Mouse (Mus musculus): Measurements from ENCODE around the gene Cse1l. TPM values are rescaled to one million over a fixed set of nuclear protein-coding genes. Genes with fewer than 3 reads are reported as not detected.

The Cse1l gene
- polyA plus RNA-seq, 1 experiment = 48.1 TPM

DNA sequence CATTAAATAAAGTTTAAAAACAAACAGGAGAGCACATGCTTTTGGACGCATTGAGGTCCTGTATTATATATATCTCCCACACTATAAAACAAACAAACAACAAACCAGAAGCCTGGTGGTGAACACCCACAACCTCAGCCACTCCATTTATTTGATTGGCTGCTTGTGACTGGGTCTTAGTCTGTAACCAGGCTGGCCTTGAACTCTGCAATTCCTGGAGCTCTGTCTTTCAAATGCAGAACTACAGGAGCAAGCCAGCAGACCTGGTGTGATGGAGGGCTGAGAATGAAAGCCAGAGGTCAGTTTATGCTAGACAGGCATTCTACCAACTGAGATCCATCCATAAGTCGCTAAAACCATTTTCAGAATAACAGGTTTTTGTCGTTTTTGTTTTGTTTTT lies 6.1 kb upstream of the Cse1l start:
- DNase-seq (ENCODE audit: extremely low spot score in 1 of 2, low spot score in 1 of 2) = no peak

DNA sequence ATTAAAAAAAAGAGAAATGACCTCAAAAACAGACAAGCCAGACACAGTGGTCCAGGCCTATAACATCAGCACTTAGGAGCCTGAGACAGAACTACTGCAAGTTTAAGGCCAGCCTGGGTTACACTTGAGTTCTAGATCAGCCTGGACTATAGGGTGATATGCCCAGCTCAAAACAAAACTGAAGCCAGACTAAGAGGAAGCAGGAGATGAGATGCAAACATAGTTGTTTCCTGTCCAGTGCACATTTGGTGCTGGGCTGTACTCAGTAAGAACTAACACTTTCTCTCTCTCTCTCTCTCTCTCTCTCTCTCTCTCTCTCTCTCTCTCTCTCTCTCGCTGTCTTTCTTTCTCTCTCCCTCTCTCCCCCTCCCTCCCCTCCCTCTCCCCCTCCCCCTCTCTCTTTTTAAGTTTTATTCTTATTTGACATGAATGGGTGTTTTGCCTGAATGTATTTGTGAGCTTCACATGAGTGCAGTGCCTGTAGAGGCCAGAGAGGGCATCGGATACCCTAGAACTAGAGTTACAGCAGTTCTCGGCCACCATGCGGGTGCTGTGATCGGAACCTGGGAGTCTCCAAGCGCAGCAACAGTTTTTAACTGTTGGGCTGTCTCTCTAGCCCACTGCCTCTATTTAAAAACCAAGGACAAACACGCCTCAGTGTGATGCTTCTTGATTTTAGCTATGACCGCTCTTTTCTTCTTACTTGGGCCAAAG lies 4.9 kb upstream of the Cse1l start:
- no peak for DNase-seq (ENCODE audit: extremely low spot score in 1 of 2, low spot score in 1 of 2)

DNA sequence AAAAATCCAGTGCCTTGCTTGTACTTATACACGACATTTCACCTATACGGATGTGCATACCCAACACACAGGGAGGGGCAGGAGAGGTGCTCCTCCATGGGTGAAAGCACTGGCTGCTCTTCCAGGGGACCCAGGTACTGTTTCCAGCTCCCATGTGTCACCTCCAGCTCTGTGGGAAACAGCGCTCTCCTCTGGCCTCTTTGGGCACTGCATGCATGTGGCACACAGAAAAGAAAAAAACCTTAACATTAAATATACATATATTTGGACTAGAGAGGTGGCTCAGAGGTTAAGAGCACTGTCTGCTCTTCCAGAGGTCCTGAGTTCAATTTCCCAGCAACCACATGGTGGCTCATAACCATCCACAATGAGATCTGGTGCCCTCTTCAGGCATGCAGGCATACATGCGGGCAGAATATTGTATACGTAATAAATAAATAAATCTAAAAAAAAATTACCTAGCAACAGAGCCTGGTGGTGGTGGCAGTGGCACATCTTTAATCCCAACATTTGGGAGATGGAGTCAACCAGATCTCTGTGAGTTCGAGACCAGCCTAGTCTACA lies 2.0 kb upstream of the Cse1l start:
- DNase-seq (ENCODE audit: extremely low spot score in 1 of 2, low spot score in 1 of 2) = no peak

DNA sequence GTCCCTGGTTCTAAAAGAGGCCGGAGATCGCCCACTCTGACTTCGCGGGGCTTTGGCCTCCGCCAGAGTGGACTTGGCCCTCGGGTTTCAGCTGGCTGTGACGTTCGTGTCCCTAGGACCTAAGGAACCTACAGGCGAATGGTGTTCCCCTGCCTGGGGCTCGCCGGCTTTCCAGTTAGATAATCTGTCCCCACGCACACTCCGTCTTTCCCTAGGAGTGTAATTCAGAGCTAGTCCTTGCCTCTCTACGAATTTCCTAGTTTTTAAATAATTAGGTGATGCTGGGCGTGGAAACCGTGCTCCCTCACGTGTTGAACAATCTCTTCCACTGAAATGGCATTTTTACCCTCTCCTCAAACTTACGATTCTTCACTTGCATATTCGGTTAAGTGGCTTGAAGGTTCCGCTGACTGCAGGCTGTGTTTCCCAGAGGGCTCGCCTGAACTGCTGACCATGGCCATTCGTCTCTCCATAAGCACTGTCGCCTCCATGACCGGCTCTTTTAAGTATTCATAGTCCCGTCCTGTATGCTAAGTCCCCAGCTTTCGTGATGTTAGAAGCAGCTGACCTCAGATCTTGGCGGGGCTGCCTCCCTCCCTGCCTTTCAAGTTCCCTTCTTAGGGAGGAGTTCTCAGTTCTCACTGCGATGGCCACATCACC lies 813 bp downstream of the Cse1l start:
- DNase-seq (ENCODE audit: extremely low spot score in 1 of 2, low spot score in 1 of 2) = no peak

GRCm38 (mm10) chr2:166909729-166910128 lies 3.9 kb downstream of the Cse1l start:
- no peak for DNase-seq (ENCODE audit: extremely low spot score in 1 of 2, low spot score in 1 of 2)

DNA sequence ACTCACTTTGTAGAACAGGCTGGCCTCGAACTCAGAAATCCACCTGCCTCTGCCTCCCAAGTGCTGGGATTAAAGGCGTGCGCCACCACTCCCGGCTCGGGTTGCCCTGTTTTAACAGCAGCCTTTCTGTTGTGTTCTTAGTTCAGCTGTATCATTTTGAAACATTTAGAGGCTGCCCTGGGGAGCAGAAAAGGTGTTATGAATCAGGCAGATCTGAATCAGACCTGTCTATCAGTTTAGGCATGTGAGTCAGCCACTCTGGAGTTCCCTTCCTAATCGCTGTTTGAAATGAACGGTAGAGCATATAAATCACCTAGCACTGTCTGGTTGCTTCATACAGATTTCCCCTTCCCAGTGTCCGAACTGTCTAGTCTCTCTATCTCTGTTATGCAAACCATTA lies 4.7 kb downstream of the Cse1l start:
- no peak for DNase-seq (ENCODE audit: extremely low spot score in 1 of 2, low spot score in 1 of 2)

DNA sequence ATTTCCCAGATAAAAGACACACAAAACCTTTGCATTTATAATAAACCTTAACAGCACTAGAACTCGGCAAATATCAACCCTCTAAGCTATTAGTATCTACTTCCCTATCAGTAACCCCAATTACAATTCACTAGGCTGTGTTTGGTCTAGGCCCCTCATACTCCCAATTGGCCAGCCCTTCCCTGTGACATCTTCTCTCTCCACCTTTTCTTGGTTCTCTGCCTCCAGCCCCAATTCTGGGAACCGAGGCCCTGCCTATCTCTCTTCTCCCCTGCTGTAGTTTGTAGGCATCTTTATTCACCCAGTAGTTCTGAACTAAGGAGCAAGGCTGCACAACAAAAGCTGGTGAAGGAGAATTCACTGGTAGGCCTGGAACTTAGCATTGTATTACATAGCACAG lies 18.1 kb downstream of the Cse1l start:
- DNase-seq (ENCODE audit: extremely low spot score in 1 of 2, low spot score in 1 of 2) = no peak

DNA sequence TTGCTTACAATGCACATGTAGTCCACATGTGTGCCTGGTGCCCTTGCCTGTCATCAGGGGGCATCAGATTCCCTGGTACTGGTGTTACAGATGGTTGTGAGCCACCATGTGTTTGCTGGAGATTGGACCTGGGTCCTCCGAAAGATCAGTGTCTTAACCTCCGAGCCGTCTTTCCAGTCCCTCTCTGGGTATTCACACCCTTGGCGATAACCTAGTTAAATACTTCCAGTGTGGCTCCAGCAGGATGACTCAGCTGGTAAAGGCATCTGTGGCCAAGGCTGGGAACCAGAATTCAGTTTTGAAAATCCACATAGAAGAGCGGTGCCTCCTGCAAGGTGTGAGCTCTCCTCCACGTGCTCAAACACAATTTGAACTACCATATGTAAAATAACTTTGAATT lies 28.1 kb downstream of the Cse1l start:
- peak in 1 of 2 experiments; percentile 27 for DNase-seq (ENCODE audit: extremely low spot score in 1 of 2, low spot score in 1 of 2)

DNA sequence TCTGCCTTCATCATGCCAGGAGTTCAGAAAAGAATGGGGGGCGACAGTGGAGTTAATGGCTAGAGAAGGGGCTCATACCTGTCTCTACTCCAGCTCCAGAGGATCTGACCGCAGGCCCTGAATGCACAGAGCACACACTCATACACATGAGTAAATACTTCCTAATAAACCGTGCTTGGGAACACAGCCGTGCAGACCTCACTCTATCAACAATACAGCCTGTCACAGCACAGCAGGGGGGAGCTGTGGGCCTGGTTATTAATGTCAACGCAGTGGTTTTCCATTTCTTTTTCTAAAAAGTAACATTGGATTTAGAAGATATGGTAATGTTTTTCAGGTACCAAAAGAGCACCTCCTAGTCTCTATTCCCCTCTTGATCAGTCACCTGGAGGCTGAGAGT lies 28.6 kb downstream of the Cse1l start:
- DNase-seq (ENCODE audit: extremely low spot score in 1 of 2, low spot score in 1 of 2) = no peak

DNA sequence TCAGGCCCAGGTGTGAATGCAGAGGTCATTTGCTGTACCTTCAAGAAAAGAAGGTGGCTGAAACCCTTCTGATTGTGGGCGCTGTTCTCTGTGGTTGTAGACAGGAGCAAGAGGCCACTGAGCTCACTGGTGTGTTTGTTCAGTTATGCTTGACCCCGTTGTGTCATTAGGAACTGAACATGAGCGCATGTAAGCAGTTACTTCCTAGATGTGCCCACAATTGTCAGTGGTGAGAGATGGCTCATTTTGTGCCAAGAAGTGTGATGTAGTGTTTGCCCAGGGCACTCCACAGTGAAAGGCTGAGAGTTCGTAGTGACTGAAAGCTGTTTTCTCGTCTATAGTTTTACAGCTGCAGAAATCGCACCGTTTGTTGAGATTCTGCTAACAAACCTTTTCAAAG lies 29.7 kb downstream of the Cse1l start:
- no peak for DNase-seq (ENCODE audit: extremely low spot score in 1 of 2, low spot score in 1 of 2)

- no peak for DNase-seq (ENCODE audit: extremely low spot score in 1 of 2, low spot score in 1 of 2)
Measured at GRCm38 (mm10) chr2:166936166-166936565, 30.3 kb downstream of the Cse1l start.

DNA sequence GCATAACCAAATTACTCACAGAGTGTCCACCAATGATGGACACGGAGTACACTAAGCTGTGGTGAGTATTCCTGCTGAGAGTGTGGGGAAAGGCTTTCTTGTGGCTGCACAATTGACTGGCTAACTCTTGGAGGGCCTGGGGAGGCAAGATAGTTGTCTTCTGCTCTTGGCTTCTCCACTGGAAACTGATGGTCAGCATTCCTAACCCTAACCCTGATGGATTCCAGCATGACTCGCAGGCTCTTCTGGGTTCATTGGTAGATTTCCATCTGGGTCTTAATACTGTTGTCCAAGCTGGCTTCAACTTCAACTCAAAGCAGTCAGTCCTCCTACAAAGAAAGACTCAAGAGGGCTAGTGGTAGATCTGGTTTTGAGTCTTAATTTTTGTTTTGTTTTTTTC lies 37.3 kb downstream of the Cse1l start:
- no peak for DNase-seq (ENCODE audit: extremely low spot score in 1 of 2, low spot score in 1 of 2)

DNA sequence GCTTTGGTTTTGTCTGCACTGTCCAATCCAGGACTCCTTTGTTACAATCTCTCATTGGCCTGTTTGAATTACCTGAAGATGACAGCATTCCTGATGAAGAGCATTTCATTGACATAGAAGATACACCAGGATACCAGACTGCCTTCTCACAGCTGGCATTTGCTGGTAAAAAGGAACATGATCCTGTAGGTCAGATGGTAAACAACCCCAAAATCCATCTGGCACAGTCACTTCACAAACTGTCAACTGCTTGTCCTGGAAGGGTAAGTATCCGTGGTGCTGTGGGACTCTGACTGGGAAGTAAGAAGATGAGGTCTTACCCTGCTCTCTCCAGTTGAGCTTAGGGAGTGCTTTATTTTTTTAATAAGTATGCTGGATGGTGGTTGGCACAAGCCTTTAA lies 38.5 kb downstream of the Cse1l start:
- no peak for DNase-seq (ENCODE audit: extremely low spot score in 1 of 2, low spot score in 1 of 2)

DNA sequence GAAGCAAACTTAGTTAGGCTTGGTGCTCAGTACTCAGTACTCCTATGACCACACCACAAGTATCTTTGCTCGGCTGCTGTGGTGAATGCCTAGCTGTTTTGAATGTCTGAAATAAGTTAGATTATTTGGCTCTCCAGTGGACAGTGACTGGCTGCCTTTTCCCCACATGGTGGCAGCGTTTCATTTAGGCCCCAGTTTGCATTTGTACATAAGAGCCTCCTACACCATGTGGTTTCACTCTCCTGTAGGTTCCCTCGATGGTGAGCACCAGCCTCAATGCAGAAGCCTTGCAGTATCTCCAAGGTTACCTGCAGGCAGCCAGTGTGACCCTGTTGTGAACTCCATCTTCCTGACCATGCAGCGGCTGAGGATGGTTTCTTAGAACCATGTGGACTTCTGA lies 39.6 kb downstream of the Cse1l start:
- peak in 1 of 2 experiments; percentile 22 for DNase-seq (ENCODE audit: extremely low spot score in 1 of 2, low spot score in 1 of 2)

- DNase-seq (ENCODE audit: extremely low spot score in 1 of 2, low spot score in 1 of 2) = no peak
Measured at GRCm38 (mm10) chr2:166948246-166948645, 42.4 kb downstream of the Cse1l start.

DNA sequence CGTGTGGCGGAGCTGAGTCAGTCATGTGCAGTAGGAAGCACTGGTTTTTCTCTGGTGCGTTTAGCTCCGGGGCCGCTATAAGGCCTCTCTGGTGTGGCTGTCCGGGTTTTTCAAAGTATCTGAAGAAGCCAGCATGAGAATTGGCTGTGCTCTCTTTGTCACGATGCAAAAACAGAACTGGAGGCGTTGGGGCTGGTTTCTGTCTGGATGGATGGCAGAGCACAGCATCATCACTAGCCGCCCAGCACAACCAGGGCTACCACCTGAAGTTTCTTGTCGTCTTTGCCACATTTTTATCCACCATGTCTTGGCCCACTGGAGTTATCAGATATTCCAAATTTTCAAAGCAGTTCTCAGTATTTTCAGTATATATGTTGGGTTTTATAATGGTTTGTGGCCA lies 43.1 kb downstream of the Cse1l start:
- DNase-seq (ENCODE audit: extremely low spot score in 1 of 2, low spot score in 1 of 2) = peak in 1 of 2 experiments; percentile 36

- DNase-seq (ENCODE audit: extremely low spot score in 1 of 2, low spot score in 1 of 2) = peak; percentile 36 to 69
Measured at GRCm38 (mm10) chr2:166950853-166951648, 45.2 kb downstream of the Cse1l start.

DNA sequence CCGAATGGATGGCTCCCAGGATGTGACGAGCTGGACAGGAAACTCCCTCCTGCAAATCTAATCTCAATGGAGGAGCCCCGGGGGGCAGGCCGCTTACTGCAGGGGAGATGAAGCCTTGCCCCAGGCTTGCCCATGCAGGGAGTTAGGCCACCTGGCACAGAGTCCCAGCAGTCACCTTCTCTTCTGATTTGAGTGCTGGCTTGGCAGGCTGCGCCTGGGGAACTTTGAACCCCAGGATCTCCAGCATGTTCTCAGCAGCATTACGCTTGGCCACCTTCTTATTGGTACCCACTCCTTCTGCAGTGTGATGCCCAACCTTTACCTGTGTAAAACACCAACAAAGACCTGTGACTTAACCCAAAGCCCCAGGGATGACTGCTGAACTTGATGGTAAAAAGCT lies 46.3 kb downstream of the Cse1l start:
- no peak for DNase-seq (ENCODE audit: extremely low spot score in 1 of 2, low spot score in 1 of 2)

DNA sequence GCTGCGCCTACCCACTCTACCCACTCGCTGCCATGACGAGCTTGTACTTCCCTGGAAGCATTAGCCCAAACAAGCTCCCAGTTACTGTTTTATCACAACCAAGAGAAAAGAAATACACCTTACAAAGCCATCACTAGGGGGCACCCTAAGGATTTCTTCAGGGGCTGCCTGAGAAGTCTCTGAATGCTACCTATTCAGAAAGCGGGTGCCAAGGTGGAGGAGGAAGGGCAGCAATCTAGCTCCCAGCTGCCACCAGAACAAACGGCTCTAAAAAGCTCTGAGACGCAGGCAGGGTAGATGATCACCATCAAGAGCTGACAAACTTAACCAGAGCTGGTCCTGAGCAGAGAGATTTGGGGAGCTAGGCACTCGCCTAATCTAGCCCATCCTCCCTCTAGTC lies 51.0 kb downstream of the Cse1l start:
- DNase-seq (ENCODE audit: extremely low spot score in 1 of 2, low spot score in 1 of 2) = peak; percentile 47 to 94

- DNase-seq (ENCODE audit: extremely low spot score in 1 of 2, low spot score in 1 of 2) = no peak
Measured at GRCm38 (mm10) chr2:166960648-166961330, 54.9 kb downstream of the Cse1l start.

GRCm38 (mm10) chr2:166963257-166963656 lies 57.4 kb downstream of the Cse1l start:
- DNase-seq (ENCODE audit: extremely low spot score in 1 of 2, low spot score in 1 of 2) = no peak
